Mouse (Mus musculus) heart, embryonic 15.5 days (tissue): ENCODE measurements around the gene Arhgef6. TPM values are rescaled to one million over a fixed set of nuclear protein-coding genes. Genes with fewer than 3 reads are reported as not detected.

Source experiments
- ATAC-seq: fragments of 200-750 bp; cut with Nextera tagmentation; replicated peaks from 2 replicates; pipeline ENCODE4 v1.8.0; 2017; ENCODE audit warnings: low read depth, moderate TSS enrichment; ENCODE audit not compliant: insufficient number of reproducible peaks, insufficient read depth, low FRiP score
- H3K27ac ChIP-seq: fragments of 300-500 bp; sonication (generic); 2 replicates; pipeline ENCODE4 v1.5.1; 2015; ENCODE audit warnings: mild to moderate bottlenecking, inconsistent platforms
- H3K27me3 ChIP-seq: fragments of 300-500 bp; sonication (generic); 2 replicates; pipeline ENCODE4 v1.6.1; 2015; ENCODE audit warnings: inconsistent platforms
- H3K36me3 ChIP-seq: fragments of 300-500 bp; sonication (generic); 2 replicates; pipeline ENCODE4 v1.6.1; 2015; ENCODE audit warnings: mild to moderate bottlenecking, inconsistent platforms
- H3K4me1 ChIP-seq: fragments of 300-500 bp; sonication (generic); replicated peaks from 2 replicates; pipeline ENCODE4 v1.6.1; 2015; ENCODE audit warnings: inconsistent platforms
- H3K4me2 ChIP-seq: fragments of 300-500 bp; sonication (generic); 2 replicates; pipeline ENCODE4 v1.6.1; 2015; ENCODE audit warnings: inconsistent platforms, mild to moderate bottlenecking, moderate library complexity
- H3K4me3 ChIP-seq: fragments of 300-500 bp; sonication (generic); 2 replicates; pipeline ENCODE4 v1.5.1; 2015; ENCODE audit warnings: mild to moderate bottlenecking, inconsistent platforms
- H3K9ac ChIP-seq: fragments of 300-500 bp; sonication (generic); 2 replicates; pipeline ENCODE4 v1.6.1; 2015; ENCODE audit warnings: mild to moderate bottlenecking, inconsistent platforms
- H3K9me3 ChIP-seq: fragments of 300-500 bp; sonication (generic); replicated peaks from 2 replicates; pipeline ENCODE4 v1.6.1; 2016; ENCODE audit warnings: inconsistent platforms
- WGBS: fragments of 180-500 bp; shearing (Covaris S2); methylation state at CpG from one replicate; pipeline ENCODE4 v1.1.7; 2015; ENCODE audit warnings: mixed read lengths; 5-methylcytosine and 5-hydroxymethylcytosine counted together
- polyA plus RNA-seq: library from polyadenylated mRNA; unstranded; fragments of >200 nt; fragmentation: Nextera tagmentation; extraction: Ambion mirVana; gene quantifications from 2 replicates; pipeline ENCODE4 v1.2.1, GENCODE M21; 2015

Gene Arhgef6
- polyA plus RNA-seq, 1 experiment from 2014 or later, result 36.0 TPM

GRCm38 (mm10) chrX:57298946-57299345, 39.6 kb downstream of the Arhgef6 start:
- Histone ChIP-seq H3K9ac (no peak overlapping the region), H3K4me1 (no peaks in the 10 kb centered on the region), H3K27ac (no peak overlapping the region), H3K9me3 (no peaks in the 10 kb centered on the region), H3K4me3 (no peak overlapping the region), H3K36me3 (no peaks in the 10 kb centered on the region), H3K4me2 (no peak overlapping the region), H3K27me3 (no peaks in the 10 kb centered on the region)
- ATAC-seq, result no peak
- WGBS, result 34% methylated on average over 7 of the region's 7 CpGs

DNA sequence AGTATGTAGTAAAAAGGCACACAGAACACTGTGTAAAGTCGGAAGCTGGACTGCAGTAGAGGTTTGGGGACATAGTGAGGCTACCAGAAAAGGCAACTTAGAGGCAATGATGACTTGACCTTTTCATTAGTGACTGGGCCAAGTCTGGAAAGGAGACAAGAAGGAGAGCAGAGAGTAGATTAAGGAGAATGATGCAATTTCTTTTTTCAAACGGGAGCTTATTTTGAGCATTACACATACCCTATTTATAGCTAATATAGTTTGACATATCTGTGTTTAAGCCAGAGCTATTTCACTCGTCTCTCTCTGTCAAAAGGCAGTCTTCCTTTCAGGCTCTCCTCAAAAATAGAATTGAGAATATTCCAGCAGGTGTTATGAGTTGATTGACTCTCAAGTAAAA, 50.1 kb downstream of the Arhgef6 start:
- Histone ChIP-seq H3K4me2 (no peak overlapping the region), H3K9me3 (no peaks in the 10 kb centered on the region), H3K4me1 (no peaks in the 10 kb centered on the region), H3K27ac (no peak overlapping the region), H3K27me3 (no peaks in the 10 kb centered on the region), H3K36me3 (no peaks in the 10 kb centered on the region), H3K9ac (no peak overlapping the region), H3K4me3 (no peak overlapping the region)
- 44% methylated on average over 3 of the region's 3 CpGs for whole genome bisulfite sequencing
- no peak for ATAC-seq

GRCm38 (mm10) chrX:57286281-57286680, 52.2 kb downstream of the Arhgef6 start:
- Histone ChIP-seq H3K4me2 (no peak overlapping the region), H3K9ac (no peak overlapping the region), H3K4me3 (no peak overlapping the region), H3K36me3 (no peaks in the 10 kb centered on the region), H3K27me3 (no peaks in the 10 kb centered on the region), H3K4me1 (no peaks in the 10 kb centered on the region), H3K27ac (peak overlapping the region; percentile 20; the same call in 1 of the 2 replicates), H3K9me3 (no peaks in the 10 kb centered on the region)
- 58% methylated on average over 9 of the region's 9 CpGs for WGBS
- ATAC-seq, result no peak

- no peak overlapping the region for H3K4me3 ChIP-seq
- H3K27ac ChIP-seq, result no peak overlapping the region
- H3K4me2 ChIP-seq, result no peak overlapping the region
- no peaks in the 10 kb centered on the region for H3K36me3 ChIP-seq
- H3K4me1 ChIP-seq, result peaks cover 5% of the 10 kb centered on the region; the same call in 1 of the 2 replicates
- H3K9ac ChIP-seq, result no peak overlapping the region
- 89% methylated on average over 3 of the region's 3 CpGs for WGBS
- H3K9me3 ChIP-seq, result no peaks in the 10 kb centered on the region
- no peak for ATAC-seq
- no peaks in the 10 kb centered on the region for H3K27me3 ChIP-seq
These were observed 56.3 kb downstream of the Arhgef6 start for GRCm38 (mm10) chrX:57282184-57282583.

- WGBS, result 30% methylated on average over 6 of the region's 6 CpGs
- no peak overlapping the region for H3K9ac ChIP-seq
- H3K4me3 ChIP-seq, result no peak overlapping the region
- no peaks in the 10 kb centered on the region for H3K36me3 ChIP-seq
- H3K27ac ChIP-seq, result peak overlapping the region; percentile 83
- H3K4me1 ChIP-seq, result peaks cover 12% of the 10 kb centered on the region; the same call in 1 of the 2 replicates
- H3K9me3 ChIP-seq, result no peaks in the 10 kb centered on the region
- ATAC-seq, result peak; percentile 82
- no peaks in the 10 kb centered on the region for H3K27me3 ChIP-seq
- H3K4me2 ChIP-seq, result no peak overlapping the region
These were observed 60.8 kb downstream of the Arhgef6 start for GRCm38 (mm10) chrX:57277560-57278335.

GRCm38 (mm10) chrX:57263515-57263914, 75.0 kb downstream of the Arhgef6 start:
- no peak overlapping the region for H3K9ac ChIP-seq
- no peak overlapping the region for H3K4me2 ChIP-seq
- H3K27me3 ChIP-seq, result no peaks in the 10 kb centered on the region
- no peaks in the 10 kb centered on the region for H3K9me3 ChIP-seq
- no peak for ATAC-seq
- H3K36me3 ChIP-seq, result no peaks in the 10 kb centered on the region
- 68% methylated on average over 4 of the region's 4 CpGs for WGBS
- H3K27ac ChIP-seq, result no peak overlapping the region
- H3K4me1 ChIP-seq, result no peaks in the 10 kb centered on the region
- no peak overlapping the region for H3K4me3 ChIP-seq

DNA sequence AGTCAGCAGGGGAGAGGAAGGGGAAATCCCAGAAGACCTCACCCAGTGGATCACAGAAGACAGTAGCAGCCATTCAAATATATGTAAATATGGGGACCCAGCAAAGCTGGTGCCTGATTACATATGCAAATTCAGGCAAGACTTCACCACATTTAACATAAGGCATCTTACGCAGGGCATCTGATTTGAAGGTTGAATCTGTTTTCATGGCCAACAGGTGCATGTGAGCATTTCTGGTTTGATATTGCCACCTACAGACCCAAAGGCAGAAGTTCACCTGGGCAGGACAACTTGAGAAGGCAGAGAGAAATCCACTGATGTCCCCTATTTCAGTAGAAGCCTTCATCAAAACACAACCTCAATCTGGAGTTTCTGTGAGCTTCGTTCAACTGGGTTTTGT, 77.8 kb downstream of the Arhgef6 start:
- no peaks in the 10 kb centered on the region for H3K4me1 ChIP-seq
- WGBS, result 57% methylated on average over 2 of the region's 2 CpGs
- H3K9me3 ChIP-seq, result no peaks in the 10 kb centered on the region
- no peaks in the 10 kb centered on the region for H3K36me3 ChIP-seq
- no peak overlapping the region for H3K4me2 ChIP-seq
- no peak overlapping the region for H3K27ac ChIP-seq
- no peak overlapping the region for H3K4me3 ChIP-seq
- H3K9ac ChIP-seq, result no peak overlapping the region
- no peak for ATAC-seq
- H3K27me3 ChIP-seq, result no peaks in the 10 kb centered on the region

DNA sequence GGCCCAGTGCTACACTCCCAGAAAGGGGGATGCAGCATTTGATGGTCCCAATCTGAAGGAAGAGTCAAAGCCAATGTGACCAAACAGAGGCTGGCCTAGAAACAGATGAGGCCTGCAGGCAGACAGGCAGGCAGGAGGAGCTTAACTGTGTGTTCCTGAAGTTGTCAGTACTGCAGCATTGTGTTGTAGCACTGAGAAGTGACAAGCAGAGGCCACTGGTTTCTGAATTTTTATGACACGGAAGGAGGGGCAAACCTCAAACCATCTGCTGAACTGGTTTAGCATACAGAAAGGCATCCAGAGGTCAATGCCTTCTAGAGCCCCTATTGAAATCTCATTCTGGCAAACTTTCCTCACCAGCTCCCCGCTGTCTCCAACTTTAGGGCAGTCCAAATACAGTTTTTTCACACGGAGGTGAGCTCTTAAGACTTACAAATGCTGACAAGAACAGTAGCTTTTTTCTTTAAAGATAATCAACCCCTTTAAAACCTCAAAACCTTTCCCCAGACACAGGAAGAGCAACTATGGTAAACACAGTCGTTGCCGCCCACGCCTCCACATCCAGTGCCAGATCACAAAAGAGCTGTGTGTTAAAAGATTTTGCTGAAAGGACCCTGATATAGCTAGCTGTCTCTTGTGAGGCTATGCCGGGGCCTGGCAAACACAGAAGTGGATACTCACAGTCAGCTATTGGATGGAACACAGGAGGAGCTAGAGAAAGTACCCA, 85.0 kb downstream of the Arhgef6 start:
- 0 out of 2 replicates have a peak, but pooled peaks have one; percentile 27 for ATAC-seq
- Histone ChIP-seq H3K4me3 (no peak overlapping the region), H3K4me1 (no peaks in the 10 kb centered on the region), H3K36me3 (no peaks in the 10 kb centered on the region), H3K27ac (no peak overlapping the region), H3K4me2 (no peak overlapping the region), H3K9ac (no peak overlapping the region), H3K9me3 (no peaks in the 10 kb centered on the region), H3K27me3 (no peaks in the 10 kb centered on the region)
- 49% methylated on average over 7 of the region's 7 CpGs for WGBS

DNA sequence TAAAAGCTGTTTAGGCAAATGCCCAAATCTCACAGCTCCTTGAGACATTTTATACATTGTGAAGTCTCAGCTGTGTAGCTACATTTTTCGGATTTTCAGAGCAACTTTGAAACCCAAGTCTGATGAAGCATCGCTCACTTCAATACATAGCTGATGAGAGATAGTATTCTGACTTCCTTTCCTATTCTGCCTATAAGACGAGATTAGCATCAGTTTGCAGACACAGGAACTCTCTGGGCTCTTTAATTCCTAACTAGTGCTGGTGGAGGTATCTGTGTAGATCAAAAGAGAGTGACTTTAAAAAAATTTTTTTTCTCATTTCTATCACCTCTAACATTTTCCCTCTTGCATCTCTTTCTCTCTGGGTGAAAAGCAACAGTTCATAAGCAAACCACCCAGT, 100.0 kb downstream of the Arhgef6 start:
- no peak for ATAC-seq
- Histone ChIP-seq H3K27me3 (no peaks in the 10 kb centered on the region), H3K4me1 (no peaks in the 10 kb centered on the region), H3K4me2 (no peak overlapping the region), H3K36me3 (no peaks in the 10 kb centered on the region), H3K27ac (no peak overlapping the region), H3K9ac (no peak overlapping the region), H3K4me3 (no peak overlapping the region), H3K9me3 (no peaks in the 10 kb centered on the region)
- WGBS, result 65% methylated on average over 3 of the region's 3 CpGs

GRCm38 (mm10) chrX:57235982-57236381, 102.5 kb downstream of the Arhgef6 start:
- WGBS, result 63% methylated on average over 4 of the region's 4 CpGs
- Histone ChIP-seq H3K4me1 (no peaks in the 10 kb centered on the region), H3K27me3 (no peaks in the 10 kb centered on the region), H3K4me2 (no peak overlapping the region), H3K36me3 (no peaks in the 10 kb centered on the region), H3K27ac (no peak overlapping the region), H3K9me3 (no peaks in the 10 kb centered on the region), H3K9ac (no peak overlapping the region), H3K4me3 (no peak overlapping the region)
- ATAC-seq, result no peak

DNA sequence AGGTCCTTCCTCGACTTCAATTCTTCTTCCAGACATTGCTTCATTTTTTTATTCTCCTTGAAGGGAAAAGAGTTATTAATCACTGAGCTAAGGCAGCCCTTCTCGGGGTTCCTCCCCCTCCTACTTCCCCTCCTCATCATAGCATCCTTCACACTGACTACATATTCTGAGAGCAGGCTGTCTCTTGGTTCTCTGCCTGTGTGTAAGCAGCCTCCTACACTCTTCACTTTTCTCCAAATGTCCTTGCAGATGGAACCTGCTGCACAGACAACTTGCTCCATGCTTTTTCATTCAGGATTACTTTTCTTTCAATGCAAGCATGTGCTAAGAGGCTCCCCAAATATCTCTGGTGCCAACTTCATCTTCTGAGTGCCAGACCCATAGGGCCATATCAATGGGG, 104.9 kb downstream of the Arhgef6 start:
- WGBS, result 58% methylated on average over 2 of the region's 2 CpGs
- H3K36me3 ChIP-seq, result no peaks in the 10 kb centered on the region
- no peak for ATAC-seq

More for the DNA sequence above, 104.9 kb downstream of the Arhgef6 start:
- Histone ChIP-seq H3K27me3 (no peaks in the 10 kb centered on the region), H3K9ac (no peak overlapping the region), H3K27ac (no peak overlapping the region), H3K4me1 (no peaks in the 10 kb centered on the region), H3K4me3 (no peak overlapping the region), H3K9me3 (no peaks in the 10 kb centered on the region), H3K4me2 (no peak overlapping the region)
